ENCODE assay signal across 15 mouse cellular contexts in the genomic region with DNA sequence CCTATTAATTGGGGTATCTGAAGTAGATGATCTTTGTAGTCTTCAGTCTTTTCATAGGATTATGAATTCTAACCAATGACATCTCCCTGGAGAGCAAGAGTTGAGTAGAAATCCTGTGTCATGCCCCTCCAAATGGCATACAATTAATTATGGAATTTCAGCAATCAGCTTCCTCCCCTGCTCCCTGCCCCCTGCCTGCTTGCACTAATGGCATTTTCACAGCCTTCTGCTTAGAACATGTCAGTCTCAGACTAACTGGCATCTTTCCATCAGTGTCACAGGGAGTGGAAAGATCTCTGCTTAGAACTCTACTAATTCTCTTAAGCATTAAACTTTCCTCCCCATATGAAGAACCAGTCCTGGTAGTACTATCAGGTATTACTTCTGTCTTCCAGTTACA.
"Had no signal": no experiment of that assay in that cellular context is flagged by ENCODE, and none has a peak within 500 bp of the region (broad histone marks: within the 10 kb centered on the region; RNA-seq: fewer than 3 reads in every experiment).

No protein-coding gene starts in this region.

- H3K9ac ChIP-seq: liver, embryonic 13.5 days; midbrain, embryonic 13.5 days; neural tube, embryonic 12.5 days; neural tube, embryonic 15.5 days had no signal

- H3K4me3 ChIP-seq: liver, embryonic 13.5 days; midbrain, embryonic 13.5 days; neural tube, embryonic 12.5 days; neural tube, embryonic 15.5 days had no signal

- H3K4me1 ChIP-seq: liver, embryonic 13.5 days; midbrain, embryonic 13.5 days; neural tube, embryonic 12.5 days had no signal

- DNase-seq: kidney, adult 9 months; kidney, postnatal 14 days; kidney, postnatal 4 days; liver, embryonic 13.5 days; lung, adult 2 months; lung, postnatal 14 days; lung, postnatal 4 days; right cerebral cortex, adult 18-20 months; right cerebral cortex, postnatal 14 days; right cerebral cortex, postnatal 4 days; thymus, postnatal 25 days had no signal

- H3K27ac ChIP-seq: liver, embryonic 13.5 days; midbrain, embryonic 13.5 days; neural tube, embryonic 12.5 days; neural tube, embryonic 15.5 days; stomach, postnatal 0 days had no signal

- H3K4me2 ChIP-seq: liver, embryonic 13.5 days; midbrain, embryonic 13.5 days; neural tube, embryonic 12.5 days; neural tube, embryonic 15.5 days had no signal

- H3K9me3 ChIP-seq: liver, embryonic 13.5 days; midbrain, embryonic 13.5 days; neural tube, embryonic 12.5 days; neural tube, embryonic 15.5 days had no signal

- H3K27me3 ChIP-seq: liver, embryonic 13.5 days; midbrain, embryonic 13.5 days; neural tube, embryonic 12.5 days; neural tube, embryonic 15.5 days had no signal

- H3K36me3 ChIP-seq: liver, embryonic 13.5 days; midbrain, embryonic 13.5 days; neural tube, embryonic 12.5 days; neural tube, embryonic 15.5 days had no signal

- ATAC-seq: midbrain, embryonic 13.5 days had no signal
